Mouse (Mus musculus): ENCODE measurements around the gene Washc1. TPM values are rescaled to one million over a fixed set of nuclear protein-coding genes. Genes with fewer than 3 reads are reported as not detected.

The Washc1 gene
- polyA plus RNA-seq (2015; fragmentation: Illumina TruSeq; extraction: RNeasy Lipid Tissue Mini Kit (QIAGEN cat#74804); ENCODE audit: insufficient read depth, low read depth, low replicate concordance): 7.4 TPM

DNA sequence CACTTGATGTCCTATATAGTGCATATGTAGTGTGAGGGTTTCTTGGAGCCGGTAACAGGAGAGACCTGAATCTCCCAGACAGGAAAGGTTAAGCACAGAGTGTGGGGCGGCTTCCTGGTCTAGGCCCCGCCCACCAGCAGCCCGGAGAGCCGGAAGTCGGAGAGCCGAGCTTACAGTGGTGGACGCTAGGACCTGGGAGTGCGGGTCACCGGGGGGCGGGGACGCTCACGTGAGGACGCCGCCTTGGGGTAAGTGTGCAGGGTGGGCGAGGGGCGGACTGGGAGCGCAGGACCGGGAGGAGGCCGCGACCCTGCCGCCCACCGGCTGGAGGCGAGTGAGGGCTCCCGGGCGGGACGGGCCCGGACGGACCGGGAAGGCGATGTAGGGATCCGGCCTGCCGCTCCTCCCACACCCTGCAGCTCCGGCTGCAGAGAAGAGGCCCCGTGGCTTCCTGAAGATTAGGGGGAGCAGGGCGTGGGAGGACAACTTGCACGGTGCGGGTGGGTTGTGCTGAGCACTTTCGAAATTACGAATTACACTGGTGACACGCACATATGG lies at the start of gene Washc1:
Gene Washc1, plus strand, starts transcription at position 144 of the 558 bp plus-strand sequence.

DNA sequence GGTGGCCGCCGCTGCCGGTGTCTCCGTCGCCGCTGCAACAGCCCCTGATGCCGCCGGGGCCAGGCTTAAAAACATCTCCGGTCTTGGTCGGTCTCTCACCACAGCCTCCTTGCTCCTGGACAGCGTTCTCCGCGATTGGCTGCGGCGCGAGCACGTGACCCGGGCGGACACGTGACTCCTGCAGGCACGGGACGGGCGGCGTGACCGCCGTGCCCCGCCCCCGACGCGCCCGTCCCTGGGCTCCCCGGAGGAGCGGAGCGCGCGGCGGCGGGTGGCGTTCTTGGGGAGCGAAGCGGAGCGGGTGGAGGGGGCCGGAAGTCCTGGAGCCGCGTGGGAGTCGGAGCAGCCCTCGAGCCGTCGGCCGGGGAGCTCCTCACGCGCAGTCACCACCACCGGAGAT lies 34.4 kb upstream of the Washc1 start, which contains the start of gene Ankrd12:
Gene Ankrd12, minus strand, starts transcription at position 156 of the 400 bp plus-strand sequence.

DNA sequence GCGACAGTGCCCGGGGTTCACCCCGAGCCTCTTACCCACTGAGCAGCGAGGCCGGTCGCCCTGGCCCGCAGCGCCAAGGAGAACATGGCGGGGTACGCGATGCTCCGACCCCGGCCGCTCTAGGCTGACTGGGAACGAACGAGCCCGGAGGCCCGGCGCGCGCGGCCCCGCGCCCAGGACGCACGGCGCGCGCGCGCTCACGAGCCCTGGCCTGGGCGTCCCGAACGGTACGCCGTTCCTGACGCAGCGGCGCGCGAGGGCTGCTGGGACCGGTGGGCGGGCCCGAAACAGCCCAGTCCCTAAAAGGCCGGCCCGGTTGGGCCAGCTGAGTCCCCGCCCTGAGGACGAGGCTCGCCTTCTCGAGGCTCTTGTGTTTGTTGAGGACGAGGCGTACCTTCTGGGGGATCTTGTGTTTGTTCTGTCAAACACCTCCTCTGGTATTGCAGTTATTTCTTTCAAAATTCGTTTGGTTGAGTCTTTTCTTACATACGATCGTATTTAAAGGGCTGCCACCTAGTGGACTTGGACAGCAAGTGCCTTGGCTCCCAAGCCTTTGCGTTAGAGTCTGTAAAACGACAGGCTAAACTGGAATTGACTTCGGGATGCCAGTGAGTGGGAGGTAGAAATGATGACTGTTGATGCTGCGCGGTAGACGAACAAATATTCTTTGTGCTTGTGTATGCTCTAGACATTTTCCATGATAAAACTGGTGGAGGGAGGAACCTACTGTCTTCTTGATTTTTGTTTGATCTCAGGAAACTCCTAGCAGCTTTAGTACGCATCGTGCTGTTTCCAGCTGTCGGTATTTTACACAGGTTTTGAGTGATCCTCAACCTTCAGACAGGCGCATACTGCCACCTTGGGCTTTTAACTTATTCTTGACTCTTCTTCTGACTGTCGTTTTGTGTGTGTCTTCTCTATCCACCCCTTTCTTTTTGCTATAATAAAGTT lies 9.7 kb upstream of the Washc1 start, which contains the start of gene Ndufv2:
Gene Ndufv2, minus strand, starts transcription at position 180 of the 951 bp plus-strand sequence.

DNA sequence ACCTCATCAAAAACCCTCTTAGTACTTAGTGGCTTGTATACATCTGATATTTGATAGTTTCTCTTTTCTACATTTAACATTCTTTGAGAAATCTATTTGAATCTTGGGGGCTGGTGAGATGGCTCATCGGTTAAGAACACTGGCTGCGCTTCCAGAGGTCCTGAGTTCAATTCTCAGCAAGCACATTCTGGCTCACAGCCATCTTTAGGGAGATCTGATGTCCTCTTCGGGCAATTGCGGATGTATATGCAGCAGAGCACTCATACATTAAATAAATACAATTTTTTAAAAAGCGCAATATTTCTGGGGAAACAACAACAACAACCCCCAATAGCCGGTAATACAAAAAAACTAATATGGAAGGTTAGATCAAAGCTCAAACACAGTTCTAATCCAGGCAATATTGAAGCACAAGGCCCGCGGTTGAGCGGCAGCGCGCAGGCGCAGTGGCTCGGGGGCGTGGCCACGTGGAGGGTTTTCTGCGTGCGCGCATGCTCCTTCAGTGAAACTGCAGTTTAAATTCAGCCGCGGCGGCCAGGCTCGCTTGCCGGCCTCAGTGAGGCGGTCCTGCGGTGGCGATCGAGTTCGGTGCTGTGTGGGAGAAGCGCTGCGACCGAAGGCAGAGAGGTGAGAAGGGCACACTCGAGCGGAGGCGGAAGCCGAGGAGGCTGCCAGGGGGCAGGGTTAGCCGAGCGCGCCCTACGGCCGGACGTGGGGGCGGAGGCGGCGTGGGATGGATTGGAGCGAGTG lies 11.9 kb downstream of the Washc1 start, which contains the start of gene Ddx11:
Gene Ddx11, plus strand, starts transcription at position 455 of the 750 bp plus-strand sequence.

Other genes starting within 250 kb of the Washc1 start
- 12.7 TPM for gene Ralbp1, start 225.7 kb upstream of the Washc1 start, polyA plus RNA-seq (2015; fragmentation: Illumina TruSeq; extraction: RNeasy Lipid Tissue Mini Kit (QIAGEN cat#74804); ENCODE audit: insufficient read depth, low read depth, low replicate concordance)
- 21.8 TPM for gene Twsg1, start 160.3 kb upstream of the Washc1 start, polyA plus RNA-seq (2015; fragmentation: Illumina TruSeq; extraction: RNeasy Lipid Tissue Mini Kit (QIAGEN cat#74804); ENCODE audit: insufficient read depth, low read depth, low replicate concordance)
- gene Ankrd12, start 34.5 kb upstream of the Washc1 start, polyA plus RNA-seq (2015; fragmentation: Illumina TruSeq; extraction: RNeasy Lipid Tissue Mini Kit (QIAGEN cat#74804); ENCODE audit: insufficient read depth, low read depth, low replicate concordance): 14.2 TPM
- 24.2 TPM for gene Ndufv2, start 10.0 kb upstream of the Washc1 start, polyA plus RNA-seq (2015; fragmentation: Illumina TruSeq; extraction: RNeasy Lipid Tissue Mini Kit (QIAGEN cat#74804); ENCODE audit: insufficient read depth, low read depth, low replicate concordance)
- 1.3 TPM for gene Ddx11, start 12.0 kb downstream of the Washc1 start, polyA plus RNA-seq (2015; fragmentation: Illumina TruSeq; extraction: RNeasy Lipid Tissue Mini Kit (QIAGEN cat#74804); ENCODE audit: insufficient read depth, low read depth, low replicate concordance)

Data from pancreas, adult 10 weeks (tissue).